Mouse (Mus musculus): ENCODE data around the gene Muc13. TPM values are rescaled to one million over a fixed set of nuclear protein-coding genes. Genes with fewer than 3 reads are reported as not detected.

The Muc13 gene
- 0.14 TPM in 1 of 2 replicates, not detected in the other for polyA plus RNA-seq (2015; fragmentation: Nextera tagmentation; extraction: Ambion mirVana)

DNA sequence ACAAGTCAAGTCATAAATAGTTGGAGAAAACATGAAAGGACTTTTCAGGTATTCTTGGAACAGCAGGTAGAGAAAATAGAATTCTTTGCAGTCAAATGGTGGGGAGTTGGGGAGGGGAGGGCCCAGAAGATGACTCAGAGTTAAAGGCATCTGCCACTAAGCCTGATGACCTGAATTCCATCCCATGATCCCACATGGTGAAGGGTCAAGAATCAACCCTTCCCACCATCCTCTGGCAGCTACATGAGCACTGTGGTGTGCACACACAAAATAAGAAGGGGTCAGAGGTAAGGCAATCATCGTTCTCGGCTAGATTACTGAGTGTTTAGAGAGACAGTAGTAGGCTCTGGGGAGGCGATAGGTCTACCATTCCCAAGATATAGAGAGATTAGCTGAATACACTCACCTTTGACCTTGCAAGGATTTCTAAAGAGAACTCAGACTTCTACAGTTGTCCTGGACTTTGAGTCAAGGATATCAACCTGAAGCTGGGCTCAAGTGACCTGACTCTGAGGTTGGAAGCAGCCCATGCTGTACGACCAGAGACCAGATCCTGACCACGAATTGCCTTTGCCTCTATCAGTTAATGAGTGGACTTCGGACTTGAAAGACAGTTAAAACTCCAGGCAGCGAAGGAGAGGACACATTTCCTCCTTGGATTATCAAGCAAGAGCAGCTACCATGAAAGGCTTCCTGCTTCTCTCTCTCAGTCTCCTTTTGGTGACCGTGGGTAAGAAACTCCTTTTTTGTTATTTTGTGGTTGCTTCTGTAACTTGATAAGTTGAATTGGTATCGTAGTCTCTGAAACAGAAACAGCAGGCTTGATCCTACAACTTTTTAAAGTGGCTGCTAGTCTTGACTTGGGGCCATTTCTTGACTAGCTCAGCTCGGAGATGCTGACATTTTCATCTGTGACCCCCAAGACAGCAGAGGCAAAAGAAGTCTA, at the start of gene Muc13:
Muc13 (plus strand) TSS at position 192 of the 946 bp plus-strand sequence.
- H3K27ac ChIP-seq: no peak within 1 kb of the TSS
- ATAC-seq (ENCODE audit: insufficient number of reproducible peaks, low FRiP score, low TSS enrichment, low read depth): no peak
- no peak within 1 kb of the TSS for H3K4me2 ChIP-seq
- 83% methylated on average over 10 of the region's 10 CpGs for WGBS
- H3K9me3 ChIP-seq: no peaks in the 10 kb centered on the region
- no peaks in the 10 kb centered on the region for H3K27me3 ChIP-seq
- no peak within 1 kb of the TSS for H3K4me3 ChIP-seq
- no peaks in the 10 kb centered on the region for H3K4me1 ChIP-seq
- no peaks in the 10 kb centered on the region for H3K36me3 ChIP-seq
- no peak within 1 kb of the TSS for H3K9ac ChIP-seq

DNA sequence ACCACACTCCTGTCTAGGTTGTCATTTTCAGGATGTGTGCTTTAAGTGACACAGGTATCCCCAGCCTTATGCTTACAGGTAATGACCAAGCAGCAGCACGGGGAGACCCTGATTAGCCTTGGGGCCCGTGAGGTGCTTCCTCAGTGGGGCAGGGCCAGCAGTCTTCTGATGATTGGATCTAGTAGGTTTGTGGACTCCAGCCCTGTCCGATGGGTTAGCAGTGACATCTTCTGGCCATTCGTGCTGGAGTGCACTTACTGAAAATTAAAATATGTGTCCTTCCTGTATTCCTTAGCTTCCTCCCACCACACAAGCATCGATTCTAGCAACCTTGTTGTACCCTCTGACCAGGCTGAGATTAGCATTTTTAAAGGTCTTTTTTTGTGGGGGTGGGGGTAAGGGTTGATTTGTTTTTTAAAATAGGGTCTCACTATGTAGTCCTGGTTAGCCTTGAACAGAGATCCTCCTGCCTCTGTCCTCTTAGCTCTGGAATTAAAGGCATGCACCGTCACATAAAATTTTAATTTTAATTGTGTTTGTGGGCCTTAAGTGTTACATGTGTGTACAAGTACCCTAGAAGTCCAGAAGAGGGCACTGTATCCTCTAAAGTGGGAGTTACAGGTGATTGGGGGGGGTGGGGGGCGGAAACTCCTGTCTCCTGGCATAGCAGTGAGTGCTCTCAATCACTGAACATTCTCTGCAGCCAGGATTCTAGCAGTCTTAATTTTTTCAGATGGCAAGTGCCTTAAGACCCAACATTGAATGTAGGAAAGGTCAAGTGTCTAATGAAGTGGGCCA, 49.0 kb upstream of the Muc13 start:
- 63% methylated on average over 7 of the region's 7 CpGs for WGBS
- no peaks in the 10 kb centered on the region for H3K27me3 ChIP-seq
- ATAC-seq (ENCODE audit: insufficient number of reproducible peaks, low FRiP score, low TSS enrichment, low read depth): no peak

DNA sequence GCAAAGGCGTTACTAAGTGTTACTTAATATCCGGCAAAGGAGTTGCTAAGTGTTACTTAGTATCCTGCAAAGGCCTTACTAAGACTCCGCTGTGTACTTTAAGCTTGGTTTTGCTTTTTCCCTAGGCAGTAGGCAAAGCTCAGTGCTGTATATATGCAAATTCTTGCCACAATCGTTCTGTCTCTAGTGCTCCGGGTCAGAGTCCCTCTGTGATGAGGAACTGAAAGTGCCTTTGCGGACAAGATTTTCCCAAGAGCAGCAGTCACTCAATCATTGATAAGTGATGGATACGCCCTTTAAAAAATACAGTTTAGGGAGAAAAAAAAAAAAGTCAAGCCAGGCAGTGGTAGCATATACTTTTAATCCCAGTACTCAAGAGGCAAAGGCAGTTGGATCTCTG, 48.4 kb upstream of the Muc13 start:
- no peak for ATAC-seq (ENCODE audit: insufficient number of reproducible peaks, low FRiP score, low TSS enrichment, low read depth)

More for the DNA sequence above, 49.0 kb upstream of the Muc13 start:
- Histone ChIP-seq H3K27ac (no peak overlapping the region), H3K9ac (no peak overlapping the region), H3K4me2 (no peak overlapping the region), H3K4me1 (peaks cover 24% of the 10 kb centered on the region), H3K9me3 (no peaks in the 10 kb centered on the region), H3K4me3 (no peak overlapping the region), H3K36me3 (0 out of 2 replicates have a peak, but pooled peaks cover 13% of the 10 kb centered on the region)

DNA sequence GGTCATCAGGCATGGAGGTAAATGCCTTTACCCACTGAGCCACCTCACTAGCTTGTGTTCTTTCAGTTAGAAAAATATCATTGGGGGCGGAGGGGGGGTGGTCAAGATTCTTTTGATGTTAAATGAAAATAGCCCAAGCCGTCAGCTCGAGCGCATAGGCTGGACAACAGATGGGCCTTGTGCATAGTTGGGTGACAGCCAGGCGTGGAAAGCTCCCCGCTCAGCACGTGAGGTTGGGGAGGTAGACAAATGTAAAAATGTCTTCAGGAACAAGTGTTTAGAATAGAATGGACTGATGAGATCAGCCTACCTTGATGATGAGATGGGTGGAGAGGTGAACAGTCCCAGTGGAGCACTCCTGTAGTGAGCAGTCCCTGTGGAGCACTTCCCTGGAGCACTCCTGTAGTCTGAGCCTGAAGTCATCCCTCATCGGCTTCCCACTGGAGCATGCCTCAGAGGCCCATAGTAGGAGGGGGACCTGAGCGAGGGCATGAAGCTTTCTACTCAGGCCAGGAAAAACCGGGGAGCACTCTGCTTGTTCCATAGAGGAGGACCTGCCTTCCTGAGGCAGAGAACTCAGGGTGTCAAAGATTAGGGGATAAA, 47.7 kb upstream of the Muc13 start:
- Histone ChIP-seq H3K9me3 (no peaks in the 10 kb centered on the region), H3K27me3 (no peaks in the 10 kb centered on the region), H3K27ac (no peak overlapping the region), H3K4me2 (no peak overlapping the region), H3K4me1 (peaks cover 12% of the 10 kb centered on the region), H3K36me3 (0 out of 2 replicates have a peak, but pooled peaks cover 13% of the 10 kb centered on the region), H3K4me3 (no peak overlapping the region), H3K9ac (no peak overlapping the region)
- 83% methylated on average over 10 of the region's 10 CpGs for WGBS
- no peak for ATAC-seq (ENCODE audit: insufficient number of reproducible peaks, low FRiP score, low TSS enrichment, low read depth)

More for the DNA sequence above, 48.4 kb upstream of the Muc13 start:
- no peak overlapping the region for H3K9ac ChIP-seq
- no peak overlapping the region for H3K4me2 ChIP-seq
- no peaks in the 10 kb centered on the region for H3K9me3 ChIP-seq
- 90% methylated on average over 7 of the region's 7 CpGs for WGBS
- H3K36me3 ChIP-seq: 0 out of 2 replicates have a peak, but pooled peaks cover 13% of the 10 kb centered on the region
- H3K27ac ChIP-seq: no peak overlapping the region
- H3K4me3 ChIP-seq: no peak overlapping the region
- no peaks in the 10 kb centered on the region for H3K27me3 ChIP-seq
- H3K4me1 ChIP-seq: peaks cover 18% of the 10 kb centered on the region

DNA sequence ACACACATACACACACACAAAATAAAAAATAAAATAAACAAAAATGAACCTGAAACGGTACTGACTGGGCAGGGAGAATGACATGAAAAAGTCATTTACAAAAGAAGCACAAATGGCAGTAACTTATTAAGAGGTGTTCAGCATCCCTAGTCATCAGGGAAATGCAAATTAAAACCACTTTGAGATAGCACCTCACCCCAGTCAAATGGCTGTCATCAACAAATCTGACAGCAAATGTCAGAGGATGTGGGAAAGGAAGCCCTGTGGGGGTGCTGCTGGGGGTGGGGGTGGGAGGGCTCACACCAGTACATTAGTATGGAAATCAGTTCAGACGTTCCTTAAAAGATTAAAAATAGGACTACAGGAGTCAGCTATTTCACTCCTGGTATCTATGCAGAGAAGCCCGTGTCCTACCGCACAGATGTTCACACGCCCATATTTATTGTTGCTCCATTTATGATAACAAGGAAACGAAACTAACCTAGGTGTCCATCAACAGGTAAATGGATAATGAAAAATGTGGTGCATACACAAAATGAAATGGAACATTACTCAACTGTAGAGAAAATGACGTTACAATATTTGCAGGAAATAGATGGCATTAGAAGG, 46.4 kb upstream of the Muc13 start:
- peaks cover under 1% of the 10 kb centered on the region; the same call in 1 of the 2 replicates for H3K4me1 ChIP-seq
- no peak overlapping the region for H3K4me3 ChIP-seq
- H3K27ac ChIP-seq: no peak overlapping the region
- peaks cover 10% of the 10 kb centered on the region; the same call in 1 of the 2 replicates for H3K36me3 ChIP-seq
- H3K9ac ChIP-seq: no peak overlapping the region
- H3K9me3 ChIP-seq: no peaks in the 10 kb centered on the region
- H3K4me2 ChIP-seq: no peak overlapping the region
- 57% methylated on average over 7 of the region's 7 CpGs for WGBS
- ATAC-seq (ENCODE audit: insufficient number of reproducible peaks, low FRiP score, low TSS enrichment, low read depth): no peak
- no peaks in the 10 kb centered on the region for H3K27me3 ChIP-seq

DNA sequence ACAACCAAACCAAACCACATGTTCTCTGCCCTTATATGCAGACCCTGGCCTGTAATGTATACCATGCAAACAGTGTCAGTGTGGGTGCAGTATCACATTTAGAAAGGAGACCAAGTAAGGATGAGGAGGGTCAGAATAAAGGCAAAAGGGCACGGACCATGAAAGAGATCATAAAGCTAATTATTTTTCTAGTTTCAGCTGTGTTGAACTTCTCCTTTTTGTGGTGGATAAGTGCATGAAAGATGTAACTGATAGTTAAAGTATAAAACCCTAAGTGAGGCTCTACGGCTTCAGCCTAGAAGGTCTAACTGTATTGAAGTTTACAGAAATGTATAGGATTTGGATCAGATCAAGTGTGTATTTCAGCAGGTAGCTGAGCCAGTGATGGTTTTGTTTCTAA, 45.8 kb upstream of the Muc13 start:
- Histone ChIP-seq H3K36me3 (peaks cover 9% of the 10 kb centered on the region; the same call in 1 of the 2 replicates), H3K27me3 (no peaks in the 10 kb centered on the region), H3K4me2 (no peak overlapping the region), H3K4me1 (no peaks in the 10 kb centered on the region), H3K9me3 (no peaks in the 10 kb centered on the region), H3K9ac (no peak overlapping the region), H3K4me3 (no peak overlapping the region), H3K27ac (no peak overlapping the region)
- ATAC-seq (ENCODE audit: insufficient number of reproducible peaks, low FRiP score, low TSS enrichment, low read depth): no peak
- 80% methylated on average over 2 of the region's 2 CpGs for WGBS

DNA sequence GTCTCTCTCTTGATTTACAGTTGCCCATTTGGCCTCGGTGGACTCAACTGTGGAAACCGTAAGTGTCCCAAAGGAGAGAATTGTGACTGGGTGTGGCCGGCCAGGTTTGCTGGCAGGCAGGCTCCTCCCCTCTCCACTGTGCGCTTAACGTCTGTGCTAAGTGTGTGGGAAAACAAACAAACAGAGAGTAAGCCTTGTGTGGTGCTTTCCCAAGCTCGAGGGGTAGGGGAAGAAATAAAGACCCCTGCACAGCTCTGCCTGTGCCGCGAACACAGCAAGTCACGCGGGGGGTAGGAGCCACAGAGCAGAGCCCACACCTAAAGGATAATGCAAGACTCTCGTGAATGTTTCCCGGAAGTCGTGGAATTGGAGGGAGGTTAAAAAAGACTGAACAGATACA, 42.7 kb upstream of the Muc13 start:
- H3K4me3 ChIP-seq: peak overlapping the region; percentile 2; the same call in 1 of the 2 replicates
- 32% methylated on average over 13 of the region's 13 CpGs for WGBS
- ATAC-seq (ENCODE audit: insufficient number of reproducible peaks, low FRiP score, low TSS enrichment, low read depth): no peak

DNA sequence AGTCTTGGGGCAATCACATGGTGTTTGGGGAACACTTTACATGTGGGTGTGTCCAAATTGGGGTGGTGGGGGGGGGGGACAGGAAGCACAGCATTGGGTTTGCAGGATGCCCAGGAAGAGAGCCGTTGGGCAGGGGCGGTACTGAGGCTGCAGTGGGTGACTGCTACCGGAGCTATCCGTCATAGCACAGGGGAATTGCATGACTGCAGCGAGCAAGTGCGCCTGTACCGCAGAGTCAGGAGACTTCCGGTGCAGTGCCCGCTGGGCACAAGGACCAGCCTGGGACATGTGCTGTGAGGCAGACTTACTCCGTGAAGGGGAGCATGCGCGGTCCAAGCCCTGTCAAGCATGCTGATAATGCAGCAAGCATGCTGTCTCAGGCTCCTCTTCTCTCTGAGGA, 42.2 kb upstream of the Muc13 start:
- no peak overlapping the region for H3K4me2 ChIP-seq
- no peak overlapping the region for H3K27ac ChIP-seq
- no peak overlapping the region for H3K9ac ChIP-seq
- H3K36me3 ChIP-seq: peaks cover 11% of the 10 kb centered on the region; the same call in 1 of the 2 replicates
- H3K27me3 ChIP-seq: no peaks in the 10 kb centered on the region
- H3K9me3 ChIP-seq: no peaks in the 10 kb centered on the region
- WGBS: 61% methylated on average over 12 of the region's 12 CpGs
- H3K4me3 ChIP-seq: peak overlapping the region; percentile 2; the same call in 1 of the 2 replicates
- no peaks in the 10 kb centered on the region for H3K4me1 ChIP-seq
- no peak for ATAC-seq (ENCODE audit: insufficient number of reproducible peaks, low FRiP score, low TSS enrichment, low read depth)

More for the DNA sequence above, 42.7 kb upstream of the Muc13 start:
- H3K27ac ChIP-seq: no peak overlapping the region
- H3K9ac ChIP-seq: no peak overlapping the region
- peaks cover 7% of the 10 kb centered on the region; the same call in 1 of the 2 replicates for H3K36me3 ChIP-seq
- no peaks in the 10 kb centered on the region for H3K9me3 ChIP-seq
- H3K4me1 ChIP-seq: no peaks in the 10 kb centered on the region
- no peak overlapping the region for H3K4me2 ChIP-seq
- H3K27me3 ChIP-seq: no peaks in the 10 kb centered on the region

DNA sequence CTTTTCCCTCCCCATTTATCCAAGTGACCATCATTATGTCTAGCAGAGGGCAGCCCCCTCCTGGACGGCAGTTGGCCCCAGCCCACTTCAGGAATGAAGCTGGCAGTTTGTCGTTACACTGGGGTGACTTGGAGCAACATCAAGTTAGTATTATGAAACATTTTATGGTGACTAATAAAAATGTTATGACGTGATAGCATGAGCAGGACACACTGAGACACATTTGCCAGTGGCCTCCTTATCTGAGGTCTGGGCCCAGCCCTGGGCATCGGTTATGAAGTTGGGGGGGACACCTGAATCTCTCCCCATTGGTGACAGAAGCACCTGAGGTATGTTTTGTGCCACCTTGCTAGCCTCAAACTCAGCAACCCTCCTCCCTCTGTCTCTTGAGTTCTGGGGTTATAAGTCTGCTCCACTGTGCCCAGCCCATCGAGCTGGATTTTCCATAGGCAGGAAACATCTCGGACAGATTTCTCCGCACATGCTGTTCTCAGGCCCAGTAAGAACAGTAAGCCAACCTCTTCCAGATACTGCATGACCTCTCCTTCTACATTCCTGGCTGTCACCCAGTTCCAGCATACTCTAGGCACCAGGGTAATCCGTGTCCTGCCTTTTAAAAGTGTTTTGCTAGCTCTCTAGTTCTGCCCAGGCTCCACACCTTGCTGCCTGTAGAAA, 40.8 kb upstream of the Muc13 start:
- WGBS: 54% methylated on average over 8 of the region's 8 CpGs
- no peak overlapping the region for H3K4me3 ChIP-seq
- no peaks in the 10 kb centered on the region for H3K4me1 ChIP-seq
- peaks cover 8% of the 10 kb centered on the region; the same call in 1 of the 2 replicates for H3K36me3 ChIP-seq
- no peak for ATAC-seq (ENCODE audit: insufficient number of reproducible peaks, low FRiP score, low TSS enrichment, low read depth)
- no peak overlapping the region for H3K9ac ChIP-seq
- H3K27ac ChIP-seq: no peak overlapping the region
- no peaks in the 10 kb centered on the region for H3K9me3 ChIP-seq
- H3K4me2 ChIP-seq: no peak overlapping the region
- no peaks in the 10 kb centered on the region for H3K27me3 ChIP-seq

DNA sequence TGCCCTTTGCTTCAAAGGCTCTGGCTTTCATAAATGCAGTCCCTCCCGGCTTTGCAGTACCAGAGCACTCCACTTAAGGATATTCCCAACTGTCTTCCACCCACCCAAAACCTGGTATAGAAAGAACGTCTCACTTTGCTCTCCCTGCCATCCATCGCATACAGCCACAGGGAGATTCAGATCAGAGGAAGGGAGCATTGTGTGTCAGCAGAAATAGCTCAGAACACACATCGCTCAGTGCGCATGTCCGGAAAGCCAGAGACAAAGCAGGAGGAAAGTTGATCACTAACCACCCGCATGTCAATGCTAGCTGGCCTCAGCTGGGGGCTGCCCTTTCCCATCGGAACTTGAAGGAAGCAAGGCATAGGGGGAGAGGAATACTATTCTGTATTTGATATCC, 38.5 kb upstream of the Muc13 start:
- Histone ChIP-seq H3K27ac (no peak overlapping the region), H3K9ac (no peak overlapping the region), H3K36me3 (peaks cover 6% of the 10 kb centered on the region; the same call in 1 of the 2 replicates), H3K9me3 (no peaks in the 10 kb centered on the region), H3K4me3 (no peak overlapping the region), H3K27me3 (no peaks in the 10 kb centered on the region), H3K4me1 (no peaks in the 10 kb centered on the region), H3K4me2 (no peak overlapping the region)
- ATAC-seq (ENCODE audit: insufficient number of reproducible peaks, low FRiP score, low TSS enrichment, low read depth): no peak
- 84% methylated on average over 8 of the region's 8 CpGs for WGBS

DNA sequence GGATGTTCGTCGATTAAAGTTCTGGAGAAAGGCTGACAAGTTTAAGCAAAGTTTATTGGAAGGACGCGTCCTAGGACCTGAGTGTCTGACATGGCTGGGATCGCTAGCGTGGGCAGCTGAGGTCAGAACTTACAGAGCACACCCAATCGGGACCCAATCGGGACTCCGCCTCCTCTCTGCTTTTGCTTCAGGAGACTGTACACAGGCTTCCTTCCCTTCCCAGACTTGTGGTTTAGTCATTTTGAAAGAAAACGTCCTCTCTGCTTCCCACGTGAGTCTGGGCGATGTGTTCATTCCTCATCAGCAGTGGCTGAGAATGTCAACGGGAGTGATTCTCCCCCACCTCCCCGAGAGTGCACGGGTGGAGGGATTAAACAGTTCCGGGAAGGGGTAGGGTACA, 37.9 kb upstream of the Muc13 start:
- no peak overlapping the region for H3K9ac ChIP-seq
- H3K4me2 ChIP-seq: no peak overlapping the region
- H3K9me3 ChIP-seq: no peaks in the 10 kb centered on the region
- no peaks in the 10 kb centered on the region for H3K4me1 ChIP-seq
- H3K27ac ChIP-seq: no peak overlapping the region
- ATAC-seq (ENCODE audit: insufficient number of reproducible peaks, low FRiP score, low TSS enrichment, low read depth): no peak
- H3K36me3 ChIP-seq: peaks cover 6% of the 10 kb centered on the region; the same call in 1 of the 2 replicates
- 62% methylated on average over 16 of the region's 16 CpGs for WGBS
- no peak overlapping the region for H3K4me3 ChIP-seq
- H3K27me3 ChIP-seq: no peaks in the 10 kb centered on the region
